In genomic region chr5:123136361-123137043, GRCm38 (mm10) we compare ENCODE assay signal across 8 mouse cellular contexts. TPM values are rescaled to one million over a fixed set of nuclear protein-coding genes. Genes with fewer than 3 reads are reported as not detected.
DNase-seq lines count a peak whose midpoint lies in the region; ATAC-seq lines count a peak whose summit lies in the region.

No protein-coding gene starts in this region.

- peaks cover 57% of the 10 kb centered on the region for H3K4me1 ChIP-seq in hindbrain, embryonic 14.5 days (replicated peaks; ENCODE audit: control insufficient read depth, insufficient read depth, low read length)

- peak overlapping the region; percentile 99 for H3K27ac ChIP-seq in hindbrain, embryonic 14.5 days

- DNase-seq in ZHBTc4 (ENCODE audit: low read depth, low spot score): peak; percentile 95
- peak; percentile 61 to 78 for DNase-seq in cerebellum, postnatal 25 days
- DNase-seq in frontal cortex, postnatal 36 days (ENCODE audit: low spot score in 2 of 2): peak; percentile 78 to 91
- DNase-seq in hindbrain, embryonic 14.5 days (ENCODE audit: low spot score): peak; percentile 73
- DNase-seq in left cerebral cortex, adult 8-10 months (ENCODE audit: low spot score in 2 of 2): peak; percentile 73 to 89
- peak; percentile 92 for DNase-seq in skeletal muscle tissue, adult 2 months (ENCODE audit: low read depth, low spot score)

- peak overlapping the region; percentile 100 for H3K9ac ChIP-seq in hindbrain, embryonic 14.5 days

- WGBS in hindbrain, embryonic 14.5 days: 0% methylated on average over 13 of the region's 13 CpGs

- H3K4me2 ChIP-seq in hindbrain, embryonic 14.5 days (replicated peaks): peak overlapping the region; percentile 100

- no peak for ATAC-seq in hindbrain, embryonic 14.5 days (ENCODE audit: low FRiP score)
- ATAC-seq in megakaryocyte, adult 5-6 weeks (ENCODE audit: poor library complexity, severe bottlenecking): 0 out of 2 replicates have a peak, but pooled peaks have one; percentile 7
- ATAC-seq in inflammation-experienced regulatory T-cells, adult 6 months: no peak

- peak overlapping the region; percentile 91 for H3K4me3 ChIP-seq in hindbrain, embryonic 14.5 days (replicated peaks; ENCODE audit: low read length)

- no peaks in the 10 kb centered on the region for H3K27me3 ChIP-seq in hindbrain, embryonic 14.5 days (ENCODE audit: control insufficient read depth, insufficient read depth, low read length)

- H3K36me3 ChIP-seq in hindbrain, embryonic 14.5 days (replicated peaks; ENCODE audit: control insufficient read depth, insufficient read depth): peaks cover 39% of the 10 kb centered on the region

- no peaks in the 10 kb centered on the region for H3K9me3 ChIP-seq in hindbrain, embryonic 14.5 days (ENCODE audit: control insufficient read depth, low read length)

RNA-seq across cellular contexts. Expression of gene Rhof, which starts 4.0 kb away (rescaled TPM):
- polyA plus RNA-seq in hindbrain, embryonic 14.5 days (2014; fragmentation: Nextera tagmentation; extraction: Ambion mirVana): 13.0 and 17.5 TPM in 2 replicates
- total RNA-seq in left cerebral cortex, adult 8-10 months (2022): 10 to 100 TPM; 47.7 to 50.4 (median 48.3) TPM
- total RNA-seq in megakaryocyte, adult 5-6 weeks (2015): 5.4 and 7.6 TPM in 2 replicates
- 6.4 and 6.5 TPM in 2 replicates for total RNA-seq in megakaryocyte, adult 5-6 weeks (2017)
- 10 to 100 TPM; 62.4 to 71.7 (median 66.6) TPM for polyA plus RNA-seq in inflammation-experienced regulatory T-cells, adult 6 months (2017; shearing (Covaris generic))

RNA-seq across cellular contexts. Expression of gene Setd1b, which starts 5.5 kb away (rescaled TPM):
- polyA plus RNA-seq in hindbrain, embryonic 14.5 days (2014; fragmentation: Nextera tagmentation; extraction: Ambion mirVana): 12.6 and 12.7 TPM in 2 replicates
- total RNA-seq in left cerebral cortex, adult 8-10 months (2022): 10 to 100 TPM; 29.3 to 35.8 (median 32.5) TPM
- total RNA-seq in megakaryocyte, adult 5-6 weeks (2015): 40.4 and 44.9 TPM in 2 replicates
- 4.1 and 8.7 TPM in 2 replicates for total RNA-seq in megakaryocyte, adult 5-6 weeks (2017)
- 10 to 100 TPM; 13.0 to 17.7 (median 16.0) TPM for polyA plus RNA-seq in inflammation-experienced regulatory T-cells, adult 6 months (2017; shearing (Covaris generic))

RNA-seq across cellular contexts. Expression of gene Psmd9, which starts 32.7 kb away (rescaled TPM):
- 59.1 and 66.8 TPM in 2 replicates for polyA plus RNA-seq in hindbrain, embryonic 14.5 days (2014; fragmentation: Nextera tagmentation; extraction: Ambion mirVana)
- total RNA-seq in left cerebral cortex, adult 8-10 months (2022): 10 to 100 TPM; 24.3 to 36.7 (median 27.7) TPM
- total RNA-seq in megakaryocyte, adult 5-6 weeks (2015): 14.0 and 24.6 TPM in 2 replicates
- 9.6 and 20.4 TPM in 2 replicates for total RNA-seq in megakaryocyte, adult 5-6 weeks (2017)
- 10 to 100 TPM; 36.1 to 40.9 (median 39.8) TPM for polyA plus RNA-seq in inflammation-experienced regulatory T-cells, adult 6 months (2017; shearing (Covaris generic))

RNA-seq across cellular contexts. Expression of gene Hpd, which starts 46.0 kb away (rescaled TPM):
- polyA plus RNA-seq in hindbrain, embryonic 14.5 days (2014; fragmentation: Nextera tagmentation; extraction: Ambion mirVana): not detected in 2 replicates
- total RNA-seq in left cerebral cortex, adult 8-10 months (2022): not detected
- not detected in 2 replicates for total RNA-seq in megakaryocyte, adult 5-6 weeks (2015)
- not detected in 2 replicates for total RNA-seq in megakaryocyte, adult 5-6 weeks (2017)
- polyA plus RNA-seq in inflammation-experienced regulatory T-cells, adult 6 months (2017; shearing (Covaris generic)): not detected

Comparison
In these comparisons a context has a peak if more than half of its experiments do, and no peak if none do; other contexts are left out.
1. RNA of gene Rhof, which starts 4.0 kb away (total RNA-seq): 47.7 to 50.4 TPM in left cerebral cortex, adult 8-10 months; 5.4 to 7.6 TPM in megakaryocyte, adult 5-6 weeks; every median in the first group is over 4 times any median in the second.
2. Peak in every context shown above with its lines, with median percentiles within 50 percentile points of each other: DNase-seq.